Comparison of ENCODE assay signal across 9 mouse cellular contexts in genomic region chr6:134208180-134208952, GRCm38 (mm10).
DNase-seq lines count a peak whose midpoint lies in the region; ATAC-seq and TF ChIP-seq lines count a peak whose summit lies in the region.
"Had no signal": no experiment of that assay in that cellular context is flagged by ENCODE, and none has a peak within 500 bp of the region (broad histone marks: within the 10 kb centered on the region; RNA-seq: fewer than 3 reads in every experiment).

No protein-coding gene starts in this region.

- no peak for TF ChIP-seq POLR2A in testis, adult 2 months (IDR thresholded peaks at IDR 0.05; ENCODE audit: control insufficient read depth, low read depth, low read length)

- no peaks in the 10 kb centered on the region for H3K27me3 ChIP-seq in testis, adult 2 months (ENCODE audit: control insufficient read depth, insufficient read depth, low read length)
- H3K27me3 ChIP-seq in intestine, postnatal 0 days (replicated peaks; ENCODE audit: control insufficient read depth, insufficient read depth, low read length): no peaks in the 10 kb centered on the region
- H3K27me3 ChIP-seq: limb, embryonic 12.5 days had no signal

- no peak for TF ChIP-seq CTCF in testis, adult 2 months (IDR thresholded peaks at IDR 0.05; ENCODE audit: control insufficient read depth, insufficient read depth, insufficient replicate concordance, low read depth, low read length)
- no peak for TF ChIP-seq CTCF in intestine, postnatal 0 days (IDR thresholded peaks at IDR 0.05; ENCODE audit: low read depth)

- DNase-seq in adrenal gland, adult 2 months: peak; percentile 60
- DNase-seq in adrenal gland, adult 18-20 months (ENCODE audit: low spot score in 2 of 2): no peak
- no peak for DNase-seq in testis, postnatal 14 days (ENCODE audit: low spot score)
- no peak for DNase-seq in urinary bladder, adult 18-20 months (ENCODE audit: low spot score in 2 of 2)
- no peak for DNase-seq in kidney, postnatal 10 days
- DNase-seq in thymus, postnatal 10 days (ENCODE audit: low spot score in 2 of 2): no peak

- no peaks in the 10 kb centered on the region for H3K36me3 ChIP-seq in testis, adult 2 months (ENCODE audit: control insufficient read depth, insufficient read depth, low read length)
- no peaks in the 10 kb centered on the region for H3K36me3 ChIP-seq in intestine, postnatal 0 days (ENCODE audit: control insufficient read depth, insufficient read depth)

- no peak overlapping the region for H3K4me3 ChIP-seq in testis, adult 2 months (ENCODE audit: control insufficient read depth, low read depth, low read length)
- H3K4me3 ChIP-seq in intestine, postnatal 0 days (ENCODE audit: low read depth, low read length): no peak overlapping the region
- H3K4me3 ChIP-seq: limb, embryonic 12.5 days had no signal

- no peak overlapping the region for H3K9ac ChIP-seq in intestine, postnatal 0 days (ENCODE audit: low read depth, low read length)
- H3K9ac ChIP-seq: limb, embryonic 12.5 days had no signal

- peak overlapping the region; percentile 27; the same call in 1 of the 2 replicates for H3K27ac ChIP-seq in testis, adult 2 months (ENCODE audit: control insufficient read depth, insufficient read depth, low read depth, low read length)
- H3K27ac ChIP-seq in intestine, postnatal 0 days (ENCODE audit: low read depth, low read length): no peak overlapping the region
- H3K27ac ChIP-seq: limb, embryonic 12.5 days had no signal

- WGBS in intestine, postnatal 0 days: 60% methylated on average over 14 of the region's 14 CpGs

- ATAC-seq in intestine, postnatal 0 days: no peak

- H3K9me3 ChIP-seq in intestine, postnatal 0 days (ENCODE audit: control insufficient read depth): no peaks in the 10 kb centered on the region
- H3K9me3 ChIP-seq: limb, embryonic 12.5 days had no signal

- 0 out of 2 replicates have a peak overlapping the region, but pooled peaks have one; percentile 4 for H3K4me2 ChIP-seq in intestine, postnatal 0 days (replicated peaks; ENCODE audit: low read depth)
- H3K4me2 ChIP-seq: limb, embryonic 12.5 days had no signal

- H3K4me1 ChIP-seq in testis, adult 2 months (ENCODE audit: control insufficient read depth, insufficient read depth, low read length): peaks cover 3% of the 10 kb centered on the region
- 0 out of 2 replicates have a peak, but pooled peaks cover 2% of the 10 kb centered on the region for H3K4me1 ChIP-seq in intestine, postnatal 0 days (replicated peaks; ENCODE audit: control insufficient read depth, insufficient read depth, low read length)
